Mouse (Mus musculus): ENCODE measurements around the gene Ksr1. TPM values are rescaled to one million over a fixed set of nuclear protein-coding genes. Genes with fewer than 3 reads are reported as not detected.

Ksr1 gene
- polyA plus RNA-seq, 1 experiment: 4.8 TPM

DNA sequence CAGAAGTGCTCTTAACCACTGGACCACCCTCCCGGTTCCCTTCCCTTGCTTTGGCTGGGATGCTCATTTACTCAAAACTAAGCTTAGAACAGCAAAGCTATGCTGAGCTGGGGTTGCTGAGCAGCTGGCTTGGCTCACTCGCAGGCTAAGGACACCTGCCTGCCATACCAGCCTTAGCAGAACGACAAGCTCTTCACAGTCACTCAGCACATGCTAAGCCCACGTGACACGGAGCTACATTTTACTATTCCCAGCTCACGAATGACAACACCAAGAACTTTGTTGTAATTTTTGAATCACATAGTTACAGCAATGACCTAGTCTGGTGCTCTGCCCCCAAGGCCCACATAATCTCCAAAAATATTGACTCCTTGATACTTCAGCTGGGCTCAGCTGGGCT, 66.1 kb downstream of the Ksr1 start:
- Histone ChIP-seq H3K4me3 (ENCODE audit: insufficient read depth, poor library complexity, severe bottlenecking) (no peak overlapping the region), H3K79me2 (ENCODE audit: control insufficient read depth, insufficient read depth) (peaks cover 5% of the 10 kb centered on the region), H3K79me3 (ENCODE audit: low read depth) (no peaks in the 10 kb centered on the region), H3ac (ENCODE audit: control insufficient read depth, insufficient read length, low read depth) (no peak overlapping the region), H3K27me3 (ENCODE audit: control insufficient read depth, insufficient read depth, insufficient read length) (no peaks in the 10 kb centered on the region), H3K36me3 (ENCODE audit: control insufficient read depth, insufficient read depth) (no peaks in the 10 kb centered on the region)
- TF ChIP-seq CTCF (IDR thresholded peaks at IDR 0.05; ENCODE audit: control insufficient read depth, insufficient read depth, insufficient read length) (no peak), MYOG (IDR thresholded peaks at IDR 0.05; ENCODE audit: control insufficient read depth, extremely low read depth, insufficient read length) (no peak), FOSL1 (IDR thresholded peaks at IDR 0.05; ENCODE audit: insufficient read depth, low read length, poor library complexity, severe bottlenecking) (no peak), MYOD1 (IDR thresholded peaks at IDR 0.05; ENCODE audit: control insufficient read depth, insufficient read length, low read depth) (no peak), USF1 (IDR thresholded peaks at IDR 0.05; ENCODE audit: low read depth) (no peak), CEBPB (IDR thresholded peaks at IDR 0.05; ENCODE audit: low read depth) (no peak), MAX (IDR thresholded peaks at IDR 0.05) (no peak)

DNA sequence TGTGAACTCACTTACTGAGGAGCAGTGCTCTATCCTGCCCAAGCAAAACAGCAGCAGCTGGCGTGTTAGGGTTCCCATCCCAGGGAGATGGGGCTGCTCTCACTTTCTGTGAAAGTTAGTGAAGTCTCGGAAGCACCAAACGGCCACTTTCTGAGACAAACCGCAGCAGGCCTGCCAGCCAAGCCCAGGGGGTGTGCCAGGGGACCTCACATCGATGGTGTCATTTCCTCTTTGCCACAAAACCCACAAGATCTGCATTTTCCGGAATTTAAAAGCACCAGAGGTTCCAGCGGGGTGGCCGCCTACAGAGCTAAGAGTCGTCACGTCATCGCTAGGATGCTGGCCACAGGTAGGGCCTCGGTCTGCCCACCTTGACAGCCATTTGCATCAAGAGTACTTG, 69.7 kb downstream of the Ksr1 start:
- Histone ChIP-seq H3K79me2 (ENCODE audit: control insufficient read depth, insufficient read depth) (no peaks in the 10 kb centered on the region), H3K4me3 (ENCODE audit: insufficient read depth, poor library complexity, severe bottlenecking) (no peak overlapping the region), H3K79me3 (ENCODE audit: low read depth) (no peaks in the 10 kb centered on the region), H3ac (ENCODE audit: control insufficient read depth, insufficient read length, low read depth) (peak overlapping the region; percentile 28), H3K27me3 (ENCODE audit: control insufficient read depth, insufficient read depth, insufficient read length) (no peaks in the 10 kb centered on the region), H3K36me3 (ENCODE audit: control insufficient read depth, insufficient read depth) (peaks cover 4% of the 10 kb centered on the region)
- TF ChIP-seq CEBPB (IDR thresholded peaks at IDR 0.05; ENCODE audit: low read depth): no peak
- TF ChIP-seq MAX (IDR thresholded peaks at IDR 0.05): no peak
- TF ChIP-seq USF1 (IDR thresholded peaks at IDR 0.05; ENCODE audit: low read depth): no peak
- TF ChIP-seq MYOG (IDR thresholded peaks at IDR 0.05; ENCODE audit: control insufficient read depth, extremely low read depth, insufficient read length): no peak
- TF ChIP-seq FOSL1 (IDR thresholded peaks at IDR 0.05; ENCODE audit: insufficient read depth, low read length, poor library complexity, severe bottlenecking): no peak
- TF ChIP-seq MYOD1 (IDR thresholded peaks at IDR 0.05; ENCODE audit: control insufficient read depth, insufficient read length, low read depth): no peak
- no peak for TF ChIP-seq CTCF (IDR thresholded peaks at IDR 0.05; ENCODE audit: control insufficient read depth, insufficient read depth, insufficient read length)

DNA sequence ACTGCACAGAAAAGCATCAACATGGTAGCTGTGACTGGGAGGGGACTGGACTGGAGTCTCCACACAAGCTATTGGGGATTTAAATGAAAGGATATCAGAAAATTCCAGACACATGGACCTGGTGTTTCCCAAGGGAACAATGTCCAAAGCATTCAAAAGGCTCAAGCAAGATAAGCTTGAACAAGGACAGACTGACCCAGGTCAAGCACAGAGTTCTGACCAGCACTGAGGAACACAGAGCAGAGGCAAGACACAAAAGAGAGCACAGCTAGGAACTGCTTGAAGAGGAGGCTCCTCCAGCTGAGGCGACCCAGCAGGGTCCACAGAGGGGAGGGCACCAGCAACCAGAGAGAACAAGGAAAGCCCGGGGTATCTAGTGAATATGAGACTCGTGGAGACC, 71.2 kb downstream of the Ksr1 start:
- H3K27me3 ChIP-seq (ENCODE audit: control insufficient read depth, insufficient read depth, insufficient read length): no peaks in the 10 kb centered on the region
- TF ChIP-seq MYOG (IDR thresholded peaks at IDR 0.05; ENCODE audit: control insufficient read depth, extremely low read depth, insufficient read length): no peak
- TF ChIP-seq MAX (IDR thresholded peaks at IDR 0.05): no peak
- no peak for TF ChIP-seq USF1 (IDR thresholded peaks at IDR 0.05; ENCODE audit: low read depth)
- TF ChIP-seq FOSL1 (IDR thresholded peaks at IDR 0.05; ENCODE audit: insufficient read depth, low read length, poor library complexity, severe bottlenecking): no peak
- H3K79me2 ChIP-seq (ENCODE audit: control insufficient read depth, insufficient read depth): peaks cover 9% of the 10 kb centered on the region
- no peak overlapping the region for H3ac ChIP-seq (ENCODE audit: control insufficient read depth, insufficient read length, low read depth)
- peaks cover 4% of the 10 kb centered on the region for H3K36me3 ChIP-seq (ENCODE audit: control insufficient read depth, insufficient read depth)
- no peak overlapping the region for H3K4me3 ChIP-seq (ENCODE audit: insufficient read depth, poor library complexity, severe bottlenecking)
- H3K79me3 ChIP-seq (ENCODE audit: low read depth): no peaks in the 10 kb centered on the region

GRCm38 (mm10) chr11:79074611-79075010, 71.6 kb downstream of the Ksr1 start:
- no peak overlapping the region for H3K4me3 ChIP-seq (ENCODE audit: insufficient read depth, poor library complexity, severe bottlenecking)
- peaks cover 4% of the 10 kb centered on the region for H3K36me3 ChIP-seq (ENCODE audit: control insufficient read depth, insufficient read depth)
- no peak overlapping the region for H3ac ChIP-seq (ENCODE audit: control insufficient read depth, insufficient read length, low read depth)
- no peaks in the 10 kb centered on the region for H3K79me3 ChIP-seq (ENCODE audit: low read depth)
- H3K27me3 ChIP-seq (ENCODE audit: control insufficient read depth, insufficient read depth, insufficient read length): no peaks in the 10 kb centered on the region
- peaks cover 9% of the 10 kb centered on the region for H3K79me2 ChIP-seq (ENCODE audit: control insufficient read depth, insufficient read depth)
- no peak for TF ChIP-seq CTCF (IDR thresholded peaks at IDR 0.05; ENCODE audit: control insufficient read depth, insufficient read depth, insufficient read length)
- TF ChIP-seq FOSL1 (IDR thresholded peaks at IDR 0.05; ENCODE audit: insufficient read depth, low read length, poor library complexity, severe bottlenecking): no peak
- no peak for TF ChIP-seq MYOG (IDR thresholded peaks at IDR 0.05; ENCODE audit: control insufficient read depth, extremely low read depth, insufficient read length)
- no peak for TF ChIP-seq MYOD1 (IDR thresholded peaks at IDR 0.05; ENCODE audit: control insufficient read depth, insufficient read length, low read depth)
- no peak for TF ChIP-seq USF1 (IDR thresholded peaks at IDR 0.05; ENCODE audit: low read depth)
- TF ChIP-seq CEBPB (IDR thresholded peaks at IDR 0.05; ENCODE audit: low read depth): no peak
- TF ChIP-seq MAX (IDR thresholded peaks at IDR 0.05): no peak

DNA sequence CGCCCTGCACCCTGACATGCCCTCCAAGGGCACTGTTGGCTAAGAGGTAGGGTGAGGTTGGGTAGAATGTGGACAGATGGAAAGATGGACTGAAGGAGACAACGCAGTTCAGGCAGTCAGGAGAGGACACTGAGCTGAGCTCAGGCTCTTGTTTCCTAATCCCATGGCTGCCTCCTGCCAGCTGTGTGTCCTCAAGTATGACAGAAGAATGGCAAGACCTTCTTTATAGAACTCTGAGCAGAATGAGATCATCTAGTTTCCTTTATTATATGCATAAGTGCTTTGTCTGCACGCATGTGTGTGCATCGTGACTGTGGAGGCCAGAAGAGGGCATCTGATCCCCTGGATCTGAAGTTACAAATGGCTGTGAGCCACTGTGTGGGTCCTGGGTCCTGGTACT, 72.6 kb downstream of the Ksr1 start:
- Histone ChIP-seq H3K36me3 (ENCODE audit: control insufficient read depth, insufficient read depth) (peaks cover 4% of the 10 kb centered on the region), H3K27me3 (ENCODE audit: control insufficient read depth, insufficient read depth, insufficient read length) (no peaks in the 10 kb centered on the region), H3K79me2 (ENCODE audit: control insufficient read depth, insufficient read depth) (peaks cover 9% of the 10 kb centered on the region), H3K79me3 (ENCODE audit: low read depth) (no peaks in the 10 kb centered on the region), H3K4me3 (ENCODE audit: insufficient read depth, poor library complexity, severe bottlenecking) (no peak overlapping the region), H3ac (ENCODE audit: control insufficient read depth, insufficient read length, low read depth) (no peak overlapping the region)
- TF ChIP-seq MYOG (IDR thresholded peaks at IDR 0.05; ENCODE audit: control insufficient read depth, extremely low read depth, insufficient read length): no peak
- TF ChIP-seq FOSL1 (IDR thresholded peaks at IDR 0.05; ENCODE audit: insufficient read depth, low read length, poor library complexity, severe bottlenecking): no peak
- no peak for TF ChIP-seq USF1 (IDR thresholded peaks at IDR 0.05; ENCODE audit: low read depth)
- no peak for TF ChIP-seq CEBPB (IDR thresholded peaks at IDR 0.05; ENCODE audit: low read depth)
- TF ChIP-seq CTCF (IDR thresholded peaks at IDR 0.05; ENCODE audit: control insufficient read depth, insufficient read depth, insufficient read length): no peak
- TF ChIP-seq MYOD1 (IDR thresholded peaks at IDR 0.05; ENCODE audit: control insufficient read depth, insufficient read length, low read depth): no peak
- TF ChIP-seq MAX (IDR thresholded peaks at IDR 0.05): no peak

- no peak overlapping the region for H3ac ChIP-seq (ENCODE audit: control insufficient read depth, insufficient read length, low read depth)
- H3K79me3 ChIP-seq (ENCODE audit: low read depth): no peaks in the 10 kb centered on the region
- peaks cover 9% of the 10 kb centered on the region for H3K79me2 ChIP-seq (ENCODE audit: control insufficient read depth, insufficient read depth)
- H3K36me3 ChIP-seq (ENCODE audit: control insufficient read depth, insufficient read depth): peaks cover 4% of the 10 kb centered on the region
- no peak for TF ChIP-seq FOSL1 (IDR thresholded peaks at IDR 0.05; ENCODE audit: insufficient read depth, low read length, poor library complexity, severe bottlenecking)
- no peak for TF ChIP-seq MYOD1 (IDR thresholded peaks at IDR 0.05; ENCODE audit: control insufficient read depth, insufficient read length, low read depth)
- no peak for TF ChIP-seq MYOG (IDR thresholded peaks at IDR 0.05; ENCODE audit: control insufficient read depth, extremely low read depth, insufficient read length)
- no peak for TF ChIP-seq CTCF (IDR thresholded peaks at IDR 0.05; ENCODE audit: control insufficient read depth, insufficient read depth, insufficient read length)
- TF ChIP-seq USF1 (IDR thresholded peaks at IDR 0.05; ENCODE audit: low read depth): no peak
- no peak for TF ChIP-seq CEBPB (IDR thresholded peaks at IDR 0.05; ENCODE audit: low read depth)
- TF ChIP-seq MAX (IDR thresholded peaks at IDR 0.05): no peak
- no peak overlapping the region for H3K4me3 ChIP-seq (ENCODE audit: insufficient read depth, poor library complexity, severe bottlenecking)
- no peaks in the 10 kb centered on the region for H3K27me3 ChIP-seq (ENCODE audit: control insufficient read depth, insufficient read depth, insufficient read length)
Measured at GRCm38 (mm10) chr11:79072108-79072507, 74.1 kb downstream of the Ksr1 start.
